Mouse (Mus musculus) erythroid progenitor cell, adult 5-6 weeks (primary cell): ENCODE measurements around the gene Arid4b. TPM values are rescaled to one million over a fixed set of nuclear protein-coding genes. Genes with fewer than 3 reads are reported as not detected.

Source experiments
- ATAC-seq: replicated peaks from 2 replicates; pipeline ENCODE4 v1.8.0; 2016; ENCODE audit warnings: moderate number of reproducible peaks, mild to moderate bottlenecking, moderate TSS enrichment, inconsistent platforms; ENCODE audit not compliant: poor library complexity, low FRiP score, severe bottlenecking
- total RNA-seq, 2 experiments: library from RNA; stranded (forward) in 1 of 2; stranded (reverse) in 1 of 2; fragments of 150-400 nt in 1 of 2; fragments of 186-747, 209-891 nt in 1 of 2; gene quantifications; 2 replicates each; pipeline versions ENCODE4 v1.2.3 to v1.2.4; 2015 to 2017; ENCODE audit warnings: low replicate concordance in 2 of 2

The Arid4b gene
- total RNA-seq, 2 experiments from 2014 or later = 46.1 to 54.0 TPM

- ATAC-seq = no peak
Observed at GRCm38 (mm10) chr13:14056801-14057200, 6.2 kb upstream of the Arid4b start.

GRCm38 (mm10) chr13:14059582-14059981 lies 3.5 kb upstream of the Arid4b start:
- no peak for ATAC-seq

GRCm38 (mm10) chr13:14062209-14063012 lies 621 bp upstream of the Arid4b start:
- no peak for ATAC-seq

GRCm38 (mm10) chr13:14063942-14064271 lies 875 bp downstream of the Arid4b start:
- ATAC-seq = peak; percentile 20

GRCm38 (mm10) chr13:14064341-14065027 lies 1.5 kb downstream of the Arid4b start:
- no peak for ATAC-seq

GRCm38 (mm10) chr13:14065028-14065380 lies 2.0 kb downstream of the Arid4b start:
- ATAC-seq = no peak

GRCm38 (mm10) chr13:14065701-14066100 lies 2.7 kb downstream of the Arid4b start:
- no peak for ATAC-seq

GRCm38 (mm10) chr13:14068035-14068434 lies 5.0 kb downstream of the Arid4b start:
- no peak for ATAC-seq

- no peak for ATAC-seq
Observed at GRCm38 (mm10) chr13:14069291-14069690, 6.3 kb downstream of the Arid4b start.

- no peak for ATAC-seq
Observed at GRCm38 (mm10) chr13:14074371-14074770, 11.3 kb downstream of the Arid4b start.

- ATAC-seq = no peak
Observed at GRCm38 (mm10) chr13:14075326-14075725, 12.3 kb downstream of the Arid4b start.

- ATAC-seq = no peak
Observed at GRCm38 (mm10) chr13:14088669-14089068, 25.6 kb downstream of the Arid4b start.

GRCm38 (mm10) chr13:14103026-14103425 lies 40.0 kb downstream of the Arid4b start:
- ATAC-seq = no peak

GRCm38 (mm10) chr13:14110154-14110873 lies 47.3 kb downstream of the Arid4b start:
- no peak for ATAC-seq

GRCm38 (mm10) chr13:14111146-14111545 lies 48.1 kb downstream of the Arid4b start:
- no peak for ATAC-seq

GRCm38 (mm10) chr13:14113746-14114528 lies 50.9 kb downstream of the Arid4b start:
- no peak; the same call in 1 of the 2 replicates for ATAC-seq

- no peak for ATAC-seq
Observed at GRCm38 (mm10) chr13:14115805-14116204, 52.8 kb downstream of the Arid4b start.

- ATAC-seq = no peak
Observed at GRCm38 (mm10) chr13:14131651-14132050, 68.6 kb downstream of the Arid4b start.

- ATAC-seq = peak; percentile 97
Observed at GRCm38 (mm10) chr13:14142294-14142966, 79.4 kb downstream of the Arid4b start.
